Mouse (Mus musculus) ovary, postnatal 36 days (tissue): ENCODE data around the gene Gm21860.
"Not testable (repeated sequence)": the region's sequence is repeated elsewhere in the genome, so short reads cannot be mapped to it uniquely, and the experiment has no call there.

Experiments used
- DNase-seq: peaks from one replicate; pipeline ENCODE4 v3.0.0; 2022; ENCODE audit warnings: low spot score, mixed read lengths

Gm21860 gene

DNA sequence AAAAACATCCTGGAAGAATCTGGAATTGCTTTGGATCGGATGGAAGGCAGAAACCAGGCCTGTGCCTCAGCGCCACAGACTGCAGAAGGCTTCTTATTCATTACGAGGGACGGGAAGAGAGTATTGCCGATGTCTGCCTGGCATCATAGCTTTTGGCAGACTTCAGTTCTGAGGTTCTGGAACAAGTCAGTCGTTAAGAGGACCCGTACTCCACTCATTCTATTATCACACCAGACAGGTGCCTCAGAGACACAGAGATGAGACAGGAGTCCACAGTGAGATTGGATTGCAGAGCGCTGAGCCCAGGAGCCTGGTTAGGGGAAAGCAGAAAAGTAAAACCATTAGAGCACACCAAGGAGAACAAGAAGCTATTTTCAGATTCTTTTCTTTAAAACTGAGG, at the start of gene Gm21860:
Gm21860 (minus strand) TSS at position 101 of the 400 bp plus-strand sequence.
- not testable (repeated sequence) for DNase-seq

DNA sequence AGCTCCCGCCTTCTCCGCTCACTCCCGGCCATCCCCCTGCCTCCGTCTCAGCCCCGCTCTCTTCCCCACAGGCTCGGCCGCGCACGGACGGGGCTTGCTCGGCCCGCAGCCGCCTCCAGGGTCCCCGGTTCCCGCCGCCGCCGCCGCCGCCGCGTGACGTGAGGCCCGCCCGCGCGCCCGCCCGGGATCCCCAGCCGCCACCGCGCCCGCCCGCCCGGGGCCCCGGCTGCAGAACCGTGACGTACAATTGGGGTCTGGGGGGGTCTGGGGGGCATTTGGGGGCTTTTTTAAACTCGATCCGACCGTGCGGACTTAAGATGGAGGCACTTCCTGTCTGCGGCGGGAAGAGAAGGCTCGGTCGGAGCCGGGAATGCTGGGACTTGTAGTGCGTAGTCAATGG, 29.8 kb upstream of the Gm21860 start, which contains the start of gene Gm47283:
Gm47283 (plus strand) TSS at position 301 of the 400 bp plus-strand sequence.
- not testable (repeated sequence) for DNase-seq

DNA sequence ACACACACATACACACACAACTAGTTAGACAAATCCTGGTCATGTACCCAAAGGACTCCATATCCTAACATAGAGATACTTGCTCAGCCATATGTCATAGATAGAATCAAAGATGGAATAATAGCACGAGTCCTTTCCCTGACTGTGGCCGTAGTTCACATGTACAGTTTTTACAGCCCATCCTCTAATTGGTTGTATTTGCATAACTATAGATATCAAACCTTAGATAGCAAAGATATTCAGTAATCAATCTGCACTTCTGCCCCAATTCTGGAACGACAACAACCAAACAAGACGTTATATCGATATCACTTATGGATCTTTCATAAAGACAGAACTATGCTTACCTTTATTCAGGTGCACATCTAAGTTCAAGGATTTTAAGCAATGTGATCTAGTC, 9.4 kb downstream of the Gm21860 start:
- DNase-seq = not testable (repeated sequence)

DNA sequence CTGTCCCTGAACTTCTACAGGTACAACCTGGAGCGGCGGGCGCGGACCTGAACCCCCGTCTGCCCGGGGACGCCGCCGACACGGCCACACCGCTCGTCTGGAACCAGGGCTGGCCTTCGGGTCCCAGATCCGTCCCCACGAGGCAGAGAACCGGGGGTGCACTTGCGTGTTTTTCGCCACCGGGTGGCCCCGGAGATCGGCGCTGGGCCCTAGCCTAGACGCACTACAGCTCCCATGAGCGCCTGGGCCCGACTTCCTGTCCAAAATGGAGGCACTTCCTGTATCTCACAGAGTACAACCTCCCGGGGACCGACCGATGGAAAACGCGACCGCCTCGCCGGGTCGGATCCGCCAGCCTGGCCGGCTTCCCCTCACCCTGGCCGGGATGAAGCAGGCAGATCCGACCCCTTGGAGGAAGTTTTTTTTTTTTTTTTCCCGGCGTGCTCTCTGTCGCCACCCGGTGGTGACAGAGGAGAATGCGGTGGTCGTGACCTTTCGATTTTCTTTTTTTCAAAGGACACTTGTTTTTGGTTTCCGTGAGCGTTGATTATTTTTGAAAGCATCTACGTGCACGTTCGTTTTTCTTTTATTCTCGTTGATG, 10.1 kb downstream of the Gm21860 start:
- peak; percentile 96 for DNase-seq

DNA sequence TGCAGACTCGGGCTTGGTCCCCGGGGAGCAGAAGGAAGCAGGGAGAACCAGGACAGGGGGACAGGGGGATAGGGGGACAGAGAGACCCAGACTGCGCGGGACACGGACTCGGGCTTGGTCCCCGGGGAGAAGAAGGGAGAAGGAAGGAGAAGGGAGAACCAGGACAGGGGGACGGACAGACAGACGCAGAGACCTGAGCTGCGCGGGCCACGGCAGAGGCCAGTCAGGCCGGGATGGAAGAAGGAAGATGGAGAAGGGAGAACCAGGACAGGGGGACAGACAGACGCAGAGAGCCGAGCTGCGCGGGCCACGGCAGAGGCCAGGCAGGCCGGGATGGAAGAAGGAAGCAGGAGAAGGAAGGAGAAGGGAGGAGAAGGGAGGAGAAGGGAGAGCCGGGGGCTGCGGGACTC, 10.8 kb downstream of the Gm21860 start:
- DNase-seq = peak; percentile 22

DNA sequence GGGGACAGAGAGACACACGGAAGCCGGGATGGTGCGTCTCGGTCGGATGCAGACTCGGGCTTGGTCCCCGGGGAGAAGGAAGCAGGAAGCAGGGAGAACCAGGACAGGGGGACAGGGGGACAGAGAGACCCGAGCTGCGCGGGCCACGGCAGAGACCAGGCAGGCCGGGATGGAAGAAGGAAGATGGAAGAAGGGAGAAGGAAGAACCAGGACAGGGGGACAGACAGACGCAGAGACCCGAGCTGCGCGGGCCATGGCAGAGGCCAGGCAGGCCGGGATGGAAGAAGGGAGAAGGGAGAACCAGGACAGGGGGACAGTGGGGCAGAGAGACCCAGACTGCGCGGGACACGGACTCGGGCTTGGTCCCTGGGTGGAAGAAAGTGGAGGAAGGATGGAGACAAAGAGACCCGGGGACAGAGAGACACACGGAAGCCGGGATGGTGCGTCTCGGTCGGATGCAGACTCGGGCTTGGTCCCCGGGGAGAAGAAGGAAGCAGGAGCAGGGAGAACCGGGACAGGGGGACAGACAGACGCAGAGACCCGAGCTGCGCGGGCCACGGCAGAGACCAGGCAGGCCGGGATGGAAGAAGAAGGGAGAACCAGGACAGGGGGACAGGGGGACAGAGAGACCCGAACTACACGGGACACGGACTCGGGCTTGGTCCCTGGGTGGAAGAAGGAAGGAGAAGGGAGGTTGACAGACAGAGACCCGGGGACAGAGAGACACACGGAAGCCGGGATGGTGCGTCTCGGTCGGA, 11.4 kb downstream of the Gm21860 start:
- peak; percentile 8 for DNase-seq

DNA sequence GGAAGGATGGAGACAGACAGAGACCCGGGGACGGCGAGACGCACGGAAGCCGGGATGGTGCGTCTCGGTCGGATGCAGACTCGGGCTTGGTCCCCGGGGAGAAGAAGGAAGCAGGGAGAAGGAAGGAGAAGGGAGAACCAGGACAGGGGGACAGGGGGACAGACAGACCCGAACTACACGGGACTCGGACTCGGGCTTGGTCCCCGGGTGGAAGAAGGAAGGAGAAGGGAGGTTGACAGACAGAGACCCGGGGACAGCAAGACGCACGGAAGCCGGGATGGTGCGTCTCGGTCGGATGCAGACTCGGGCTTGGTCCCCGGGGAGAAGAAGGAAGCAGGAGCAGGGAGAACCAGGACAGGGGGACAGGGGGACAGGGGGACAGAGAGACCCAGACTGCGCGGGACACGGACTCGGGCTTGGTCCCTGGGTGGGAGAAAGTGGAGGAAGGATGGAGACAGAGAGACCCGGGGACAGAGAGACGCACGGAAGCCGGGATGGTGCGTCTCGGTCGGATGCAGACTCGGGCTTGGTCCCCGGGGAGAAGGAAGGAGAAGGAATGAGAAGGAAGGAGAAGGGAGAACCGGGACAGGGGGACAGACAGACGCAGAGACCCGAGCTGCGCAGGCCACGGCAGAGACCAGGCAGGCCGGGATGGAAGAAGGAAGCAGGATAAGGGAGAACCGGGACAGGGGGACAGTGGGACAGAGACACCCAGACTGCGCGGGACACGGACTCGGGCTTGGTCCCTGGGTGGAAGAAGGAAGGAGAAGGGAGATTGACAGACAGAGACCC, 12.2 kb downstream of the Gm21860 start:
- peak; percentile 10 for DNase-seq

DNA sequence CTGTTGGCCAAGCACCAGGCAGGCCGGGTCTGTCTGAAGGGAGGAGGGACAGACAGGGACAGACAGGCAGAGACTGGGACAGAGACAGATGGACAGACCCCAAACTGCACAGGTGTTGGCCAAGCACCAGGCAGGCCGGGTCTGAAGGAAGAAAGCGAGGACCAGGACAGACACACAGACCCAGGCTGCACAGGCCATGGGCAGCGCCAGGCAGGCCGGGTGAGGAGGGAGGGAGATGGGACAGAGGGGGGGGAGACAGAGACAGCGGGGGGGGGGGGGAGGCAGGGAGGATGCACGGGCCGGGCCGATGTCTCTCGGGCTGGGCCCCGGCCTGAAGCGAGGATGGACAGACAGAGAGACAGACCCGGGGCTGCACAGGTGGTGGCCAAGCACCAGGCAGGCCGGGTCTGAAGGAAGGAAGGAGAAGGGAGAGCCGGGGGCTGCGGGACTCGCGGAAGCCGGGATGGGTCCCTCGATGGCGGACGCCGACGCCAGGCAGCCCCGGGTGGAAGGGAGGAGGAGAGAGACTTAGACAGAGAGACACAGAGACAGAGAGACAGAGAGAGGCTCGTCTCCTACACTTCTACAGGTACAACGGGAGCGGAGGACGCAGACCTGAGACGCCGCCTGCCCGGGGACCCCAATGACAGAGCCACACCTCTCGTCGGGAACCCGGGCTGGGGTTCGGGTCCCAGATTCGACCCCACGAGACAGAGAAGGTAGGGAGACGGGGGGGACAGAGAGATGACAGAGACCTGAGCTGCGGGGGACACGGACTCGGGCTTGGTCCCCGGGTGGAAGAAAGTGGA, 13.0 kb downstream of the Gm21860 start:
- peak; percentile 50 for DNase-seq

DNA sequence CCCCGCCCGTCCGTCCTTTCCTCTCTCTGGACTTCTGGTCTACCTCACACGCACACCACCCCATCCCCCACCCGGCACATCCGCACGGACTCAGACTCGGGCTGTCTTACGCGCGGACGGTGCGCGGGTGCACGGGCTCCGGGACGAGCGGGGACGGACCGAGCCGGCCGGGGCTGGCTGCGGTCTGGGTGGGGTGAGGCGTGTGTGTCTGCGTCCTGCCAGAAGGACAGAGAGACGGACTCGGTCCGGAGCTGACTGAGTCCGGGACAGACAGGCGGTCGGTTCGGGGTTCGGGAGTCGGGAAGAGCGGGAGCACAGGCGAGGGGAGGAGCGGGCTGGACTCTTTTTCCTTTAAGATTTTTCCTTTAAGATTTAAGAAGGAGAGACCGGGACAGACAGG, 13.6 kb downstream of the Gm21860 start:
- DNase-seq = peak; percentile 25

DNA sequence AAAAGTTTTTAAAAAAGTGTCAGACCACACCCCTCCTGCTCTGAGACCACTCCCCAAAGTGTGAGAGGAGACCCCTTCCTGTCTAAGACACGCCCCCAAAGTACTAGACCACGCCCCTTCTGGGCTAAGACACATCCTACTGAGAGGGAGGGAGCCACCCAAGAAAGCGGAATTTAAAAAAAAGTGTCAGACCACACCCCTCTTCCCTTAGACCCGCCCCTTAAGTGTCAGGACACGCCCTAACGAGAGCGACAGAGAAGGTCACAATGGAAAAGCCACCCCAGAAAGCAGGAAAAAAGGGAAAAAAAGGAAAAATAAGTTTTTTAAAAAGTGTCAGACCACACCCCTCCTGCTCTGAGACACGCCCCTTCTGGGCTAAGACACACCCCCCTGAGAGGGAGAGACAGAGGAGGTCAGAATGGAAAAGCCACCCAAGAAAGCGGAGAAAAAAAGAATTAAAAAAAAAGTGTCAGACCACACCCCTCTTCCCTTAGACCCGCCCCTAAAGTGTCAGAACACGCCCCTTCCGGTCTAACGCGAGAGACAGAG, 14.5 kb downstream of the Gm21860 start:
- DNase-seq = peak; percentile 26

DNA sequence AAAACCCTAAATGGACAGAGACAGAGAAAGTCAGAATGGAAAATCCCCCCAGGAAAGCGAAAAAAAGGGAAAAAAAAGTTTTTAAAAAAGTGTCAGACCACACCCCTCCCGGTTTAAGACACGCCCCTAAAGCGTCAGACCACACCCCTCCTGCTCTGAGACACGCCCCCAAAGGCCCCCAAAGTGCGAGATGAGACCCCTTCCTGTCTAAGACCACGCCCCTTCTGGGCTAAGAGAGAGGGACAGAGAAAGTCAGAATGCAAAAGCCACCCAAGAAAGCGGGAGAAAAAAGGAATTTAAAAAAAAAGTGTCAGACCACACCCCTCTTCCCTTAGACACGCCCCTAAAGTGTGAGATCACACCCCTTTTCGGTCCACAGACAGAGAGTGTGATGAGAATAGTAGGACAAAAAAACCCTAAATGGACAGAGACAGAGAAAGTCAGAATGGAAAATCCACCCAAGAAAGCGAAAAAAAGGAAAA, 15.0 kb downstream of the Gm21860 start:
- DNase-seq = peak; percentile 32

DNA sequence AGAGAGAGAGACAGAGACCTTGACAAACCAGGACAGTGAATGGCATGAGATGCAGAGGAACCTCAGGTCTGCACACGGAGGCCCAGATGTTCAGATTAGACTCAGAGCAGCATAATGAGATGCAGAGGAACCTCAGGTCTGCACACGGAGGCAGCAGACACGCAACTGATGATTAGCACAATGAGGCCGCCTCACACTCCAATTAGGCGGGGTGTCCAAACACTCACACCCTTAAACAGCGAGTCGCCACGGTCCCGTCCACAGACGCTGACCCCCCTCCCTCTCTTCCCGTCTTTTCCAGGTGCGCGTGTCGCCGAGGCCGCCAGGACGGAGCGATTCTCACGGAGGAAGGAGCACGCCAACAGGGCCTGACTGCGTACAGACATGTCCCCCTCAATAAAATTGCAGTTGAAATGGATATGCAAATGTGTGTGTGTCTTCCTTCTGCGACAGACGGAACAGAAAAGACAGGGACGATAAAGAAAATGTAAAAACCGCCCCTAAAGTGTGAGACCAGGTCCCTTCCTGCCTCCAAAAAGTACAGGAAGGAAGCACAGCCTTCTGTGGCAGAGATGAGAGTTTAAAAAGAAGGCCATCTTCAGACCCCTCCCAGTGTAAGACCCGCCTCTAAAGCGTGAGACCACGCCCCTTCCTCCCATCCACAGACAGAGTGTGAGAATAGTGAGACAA, 15.6 kb downstream of the Gm21860 start:
- DNase-seq = peak; percentile 31

DNA sequence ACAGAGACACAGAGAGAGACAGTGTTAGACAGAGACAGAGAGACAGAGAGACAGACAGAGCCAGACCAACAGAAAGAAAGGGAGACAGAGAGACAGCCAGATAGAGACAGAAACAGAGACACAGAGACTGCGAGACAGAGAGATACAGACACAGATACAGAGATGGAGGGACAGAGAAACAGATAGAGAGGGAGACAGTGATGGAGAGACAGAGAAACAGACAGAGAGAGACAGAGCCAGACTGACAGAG, 16.3 kb downstream of the Gm21860 start:
- no peak for DNase-seq

DNA sequence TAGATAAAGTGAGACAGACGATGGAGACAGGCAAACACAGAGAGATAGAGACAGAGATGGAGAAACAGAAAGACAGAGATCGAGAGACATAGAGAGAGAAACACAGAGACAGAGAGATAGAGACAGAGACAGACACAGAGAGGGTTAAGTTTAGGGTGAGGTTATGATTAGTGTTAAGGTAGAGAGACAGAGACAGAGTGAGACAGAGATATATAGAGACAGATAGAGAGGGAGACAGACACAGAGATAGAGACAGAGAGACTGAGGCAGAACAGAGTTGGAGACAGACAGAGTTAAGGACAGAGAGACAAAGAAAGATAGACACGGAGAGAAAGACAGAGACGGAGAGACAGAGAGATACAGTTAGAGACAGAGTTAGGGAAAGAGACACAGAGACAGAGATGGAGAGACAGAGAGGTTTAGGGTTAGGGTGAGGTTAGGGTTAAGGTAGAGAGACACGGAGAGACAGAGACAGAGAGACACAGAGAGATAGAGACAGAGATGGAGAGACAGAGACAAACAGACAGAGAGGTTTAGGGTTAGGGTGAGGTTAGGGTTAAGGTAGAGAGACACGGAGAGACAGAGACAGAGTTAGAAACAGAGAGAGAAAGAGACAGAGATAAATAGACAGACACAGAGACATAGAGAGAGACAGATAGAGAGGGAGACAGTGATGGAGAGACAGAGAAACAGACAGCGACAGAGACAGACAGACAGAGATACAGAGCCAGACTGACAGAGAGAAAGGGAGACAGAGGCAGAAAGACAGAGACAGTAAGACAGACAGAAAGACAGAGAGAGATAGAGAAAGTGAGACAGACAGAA, 16.8 kb downstream of the Gm21860 start:
- no peak for DNase-seq

DNA sequence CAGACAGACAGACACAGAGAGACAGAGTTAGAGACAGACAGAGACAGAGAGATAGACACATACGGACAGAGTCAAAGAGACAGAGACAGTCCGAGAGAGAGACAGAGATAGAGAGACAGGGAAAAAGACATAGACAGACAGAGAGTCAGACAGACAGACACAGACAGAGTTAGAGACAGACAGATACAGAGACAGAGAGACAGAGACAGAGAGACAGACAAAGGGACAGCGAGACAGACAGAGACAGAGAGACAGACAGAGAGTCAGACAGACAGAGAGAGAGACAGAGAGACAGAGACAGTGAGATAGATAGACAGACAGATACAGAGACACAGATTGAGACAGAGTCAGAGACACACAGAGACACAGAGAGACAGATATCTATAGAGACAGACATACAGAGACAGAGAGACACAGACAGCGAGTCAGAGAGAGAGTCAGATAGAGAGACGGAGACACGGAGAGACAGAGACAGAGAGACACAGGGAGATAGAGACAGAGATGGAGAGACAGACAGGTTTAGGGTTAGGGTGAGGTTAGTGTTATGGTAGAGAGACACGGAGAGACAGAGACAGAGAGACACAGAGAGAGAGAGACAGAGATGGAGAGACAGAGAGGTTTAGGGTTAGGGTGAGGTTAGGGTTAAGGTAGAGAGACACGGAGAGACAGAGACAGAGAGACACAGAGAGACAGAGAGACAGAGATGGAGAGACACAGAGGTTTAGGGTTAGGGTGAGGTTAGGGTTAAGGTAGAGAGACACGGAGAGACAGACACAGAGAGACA, 18.2 kb downstream of the Gm21860 start:
- DNase-seq = not testable (repeated sequence)

DNA sequence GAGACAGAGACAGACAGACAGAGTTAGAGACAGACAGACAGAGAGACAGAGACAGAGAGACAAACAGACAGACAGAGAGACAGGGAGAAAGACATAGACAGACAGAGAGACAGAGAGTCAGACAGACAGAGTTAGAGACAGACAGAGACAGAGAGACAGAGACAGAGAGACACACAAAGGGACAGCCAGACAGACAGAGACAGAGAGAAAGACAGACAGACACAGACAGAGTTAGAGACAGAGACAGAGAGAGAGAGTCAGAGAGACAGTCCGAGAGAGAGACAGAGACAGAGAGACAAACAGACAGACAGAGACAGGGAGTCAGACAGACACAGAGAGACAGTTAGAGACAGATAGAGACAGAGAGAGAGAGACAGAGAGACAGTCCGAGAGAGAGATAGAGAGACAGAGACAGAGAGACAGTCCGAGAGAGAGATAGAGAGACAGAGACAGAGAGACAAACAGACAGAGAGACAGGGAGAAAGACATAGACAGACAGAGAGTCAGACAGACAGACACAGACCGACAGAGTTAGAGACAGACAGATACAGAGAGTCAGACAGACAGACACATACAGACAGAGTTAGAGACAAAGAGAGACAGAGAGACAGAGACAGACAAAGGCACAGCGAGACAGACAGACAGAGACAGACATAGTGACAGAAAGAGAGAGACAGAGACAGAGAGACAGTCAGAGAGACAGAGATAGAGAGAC, 19.3 kb downstream of the Gm21860 start:
- not testable (repeated sequence) for DNase-seq

DNA sequence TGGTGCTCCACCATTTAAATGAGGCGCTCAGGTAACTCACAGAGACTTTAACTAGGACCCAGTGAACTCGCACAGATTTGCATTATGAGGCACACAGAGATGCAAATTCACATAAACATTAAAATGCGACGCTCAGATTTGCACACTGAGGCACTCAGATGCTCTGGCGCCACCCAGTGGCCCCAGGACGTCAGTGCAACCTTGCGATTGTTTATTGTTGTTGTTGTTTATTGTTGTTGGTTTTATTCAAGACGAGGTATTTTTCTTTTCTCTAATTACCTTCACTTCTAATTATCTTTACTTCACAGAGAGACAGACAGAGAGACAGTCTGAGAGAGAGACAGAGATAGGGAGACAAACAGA, 20.3 kb downstream of the Gm21860 start:
- peak; percentile 5 for DNase-seq

DNA sequence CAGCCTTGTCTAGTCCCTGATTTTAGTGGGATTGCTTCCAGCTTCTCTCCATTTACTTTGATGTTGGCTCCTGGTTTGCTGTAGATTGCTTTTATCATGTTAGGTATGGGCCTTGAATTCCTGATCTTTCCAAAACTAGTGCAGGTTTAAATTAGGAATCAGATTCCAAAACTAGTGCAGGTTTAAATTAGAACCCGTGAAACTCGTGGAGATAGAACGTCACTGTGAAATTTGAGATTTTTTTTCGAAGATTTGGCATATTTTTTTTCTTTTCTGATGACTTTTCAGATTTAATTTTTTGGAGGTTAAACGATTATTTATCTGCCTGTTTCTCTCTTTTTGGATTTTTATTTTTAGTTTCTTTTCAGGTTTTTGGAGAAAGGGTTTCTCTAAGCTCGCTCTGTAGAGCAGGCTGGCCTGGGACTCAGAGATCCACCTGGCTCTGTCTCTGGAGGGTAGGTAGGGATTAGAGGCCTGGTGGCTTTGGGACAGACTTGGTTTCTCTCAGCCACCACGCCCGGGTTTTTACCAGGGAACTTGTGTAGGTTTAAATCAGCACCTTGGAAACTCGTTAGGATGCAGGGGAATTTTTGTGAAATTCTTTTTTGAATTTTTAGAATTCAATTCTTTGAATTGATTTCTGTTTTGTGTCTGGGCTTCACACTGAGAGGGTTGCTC, 20.8 kb downstream of the Gm21860 start:
- DNase-seq = peak; percentile 5
